Mouse (Mus musculus): ENCODE measurements around the gene Fmnl2.
A peak's percentile ranks its signal among the peaks of the same experiment; 100 is the strongest.

The Fmnl2 gene

DNA sequence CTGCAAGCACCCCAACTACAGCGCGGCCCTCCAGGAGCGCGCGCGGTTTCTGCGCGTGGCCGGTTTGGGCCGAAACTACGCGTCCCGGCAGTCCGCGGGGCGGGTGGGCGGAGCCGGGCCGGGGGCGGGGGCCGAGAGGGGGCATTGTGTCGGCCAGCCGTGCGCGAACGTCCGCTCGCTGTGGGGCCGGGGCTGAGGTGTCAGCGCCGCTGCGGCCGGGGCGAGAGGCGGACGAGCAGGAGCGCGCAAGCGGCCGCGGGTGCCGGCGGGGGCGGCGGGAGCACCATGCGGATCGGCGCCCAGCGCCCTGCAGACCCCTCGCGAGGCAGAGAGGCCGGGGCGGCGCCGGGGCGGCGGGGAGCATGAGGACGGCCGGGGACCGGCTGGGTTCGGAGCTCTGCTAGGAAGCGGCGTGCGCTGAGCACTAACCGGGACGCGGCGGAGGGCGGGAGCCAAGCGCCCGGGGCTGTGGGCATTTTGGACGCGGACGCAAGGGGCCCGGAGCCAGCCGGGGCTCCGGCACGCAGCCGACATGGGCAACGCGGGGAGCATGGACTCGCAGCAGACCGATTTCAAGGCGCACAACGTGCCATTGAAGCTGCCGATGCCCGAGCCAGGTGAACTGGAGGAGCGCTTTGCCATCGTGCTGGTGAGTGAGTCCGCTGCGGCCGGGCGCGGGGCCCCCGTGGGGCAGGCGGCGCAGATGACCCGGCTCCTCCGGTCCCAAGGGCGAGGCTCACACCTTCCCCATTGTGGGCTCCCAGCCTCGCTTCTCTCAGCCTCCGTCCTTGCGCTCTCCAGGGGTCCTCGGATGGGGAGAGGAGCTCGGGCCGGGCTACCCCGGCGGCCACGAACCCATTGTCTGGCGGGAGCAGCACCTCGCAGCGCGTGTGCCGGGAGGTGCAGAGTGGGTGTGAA lies at the start of gene Fmnl2:
TSS of gene Fmnl2 (plus strand) at position 250 of the 918 bp plus-strand sequence.
- peak; percentile 85 for DNase-seq

DNA sequence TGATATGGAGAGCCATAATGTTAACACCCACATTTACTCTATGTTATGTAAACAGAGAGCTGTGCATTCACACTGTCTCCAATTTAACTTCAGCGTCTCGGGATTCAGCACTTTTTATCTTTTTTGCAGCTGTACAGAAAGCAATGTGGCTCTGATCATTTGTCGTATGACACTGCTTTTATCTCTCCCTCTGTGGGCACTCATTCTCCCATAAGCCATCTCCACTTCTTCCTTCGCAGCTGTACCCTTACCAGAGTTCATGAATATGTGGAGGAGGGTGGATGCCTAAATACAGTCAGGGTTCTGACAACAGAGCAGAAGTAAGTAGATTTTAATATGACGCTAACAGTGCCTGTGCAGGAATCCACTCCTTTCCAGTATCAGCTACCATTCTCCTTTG lies 47.7 kb upstream of the Fmnl2 start:
- no peak for DNase-seq

GRCm38 (mm10) chr2:52811691-52812090 lies 46.0 kb upstream of the Fmnl2 start:
- DNase-seq = peak; percentile 7

DNA sequence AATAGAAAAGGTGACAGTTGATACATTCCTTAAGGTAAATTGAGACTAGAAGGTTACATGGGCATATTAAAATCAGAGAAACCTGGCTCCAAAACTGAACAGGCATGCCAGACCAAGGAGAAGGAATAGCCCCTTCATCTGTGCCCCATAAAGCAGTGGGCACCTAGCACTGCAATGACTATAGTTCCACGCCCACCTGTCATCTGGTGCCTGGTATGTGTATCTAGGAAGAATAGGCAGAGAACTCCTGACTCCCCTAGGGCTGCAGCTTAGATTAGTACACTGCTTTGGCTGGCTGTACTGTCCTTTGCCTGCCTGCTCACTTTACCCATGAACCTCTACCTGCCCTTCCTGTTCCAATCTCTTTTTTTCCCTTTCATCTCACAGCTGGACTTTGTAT lies 40.3 kb upstream of the Fmnl2 start:
- peak; percentile 9 for DNase-seq

- peak; percentile 8 for DNase-seq
Observed at GRCm38 (mm10) chr2:52818944-52819343, 38.7 kb upstream of the Fmnl2 start.

DNA sequence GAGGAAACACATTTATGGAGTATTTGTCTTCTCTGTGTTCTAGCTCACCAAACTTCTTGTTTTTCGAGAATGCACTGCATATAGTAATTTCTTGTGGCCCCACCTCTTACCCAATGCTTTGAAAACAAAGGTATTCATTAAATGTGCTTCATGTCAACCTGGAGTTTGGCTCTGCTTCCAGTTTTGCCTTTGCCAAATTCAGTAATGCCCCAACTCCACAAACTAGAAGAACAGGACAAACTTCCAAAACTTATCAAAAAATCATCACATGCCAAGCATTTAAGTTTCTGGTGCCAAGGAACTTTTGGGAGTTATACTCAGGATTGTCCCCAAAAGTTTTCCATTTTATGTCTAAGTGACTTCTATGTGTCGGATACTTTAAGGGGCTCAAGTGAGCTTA lies 35.4 kb upstream of the Fmnl2 start:
- no peak for DNase-seq

GRCm38 (mm10) chr2:52828077-52828476 lies 29.6 kb upstream of the Fmnl2 start:
- DNase-seq = no peak

DNA sequence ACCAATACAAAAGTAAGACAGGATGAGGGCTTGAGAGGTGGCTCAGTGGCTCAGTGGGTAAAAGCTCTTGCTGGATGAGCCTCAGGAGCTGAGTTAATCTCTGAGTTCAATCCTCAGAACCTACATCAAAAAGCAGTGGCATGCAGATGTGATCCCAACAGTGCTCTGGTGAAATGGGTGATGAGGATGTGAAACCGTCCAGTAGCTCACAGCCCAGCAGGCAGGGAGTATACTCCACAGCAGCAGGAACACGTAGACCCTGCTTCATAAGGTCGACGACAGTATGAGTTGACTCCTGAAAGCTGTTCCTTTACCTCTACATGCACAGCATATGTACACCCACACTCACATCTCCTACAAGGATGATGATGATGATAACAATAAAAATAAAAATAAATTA lies 27.1 kb upstream of the Fmnl2 start:
- no peak for DNase-seq

GRCm38 (mm10) chr2:52831585-52831984 lies 26.1 kb upstream of the Fmnl2 start:
- no peak for DNase-seq

- no peak for DNase-seq
Observed at GRCm38 (mm10) chr2:52835726-52836125, 21.9 kb upstream of the Fmnl2 start.

DNA sequence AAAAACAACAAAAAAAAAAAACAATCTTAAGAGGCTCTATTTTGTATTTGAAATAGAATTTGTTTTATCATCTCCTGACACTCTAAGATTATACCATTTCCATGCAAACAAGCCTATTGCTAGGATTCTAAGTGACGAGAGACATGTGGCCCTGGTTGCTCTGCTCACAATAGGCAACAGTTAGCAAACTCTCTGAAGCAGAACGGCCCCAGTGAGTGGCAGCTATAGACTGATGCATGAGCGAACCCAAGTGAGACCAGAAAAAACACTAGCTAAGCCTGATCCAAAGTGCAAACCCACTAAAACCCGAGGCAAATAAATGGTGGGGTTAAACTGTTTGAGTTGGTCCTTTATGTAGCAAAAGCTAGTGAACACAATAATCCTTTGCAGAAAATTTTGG lies 18.6 kb upstream of the Fmnl2 start:
- DNase-seq = no peak

DNA sequence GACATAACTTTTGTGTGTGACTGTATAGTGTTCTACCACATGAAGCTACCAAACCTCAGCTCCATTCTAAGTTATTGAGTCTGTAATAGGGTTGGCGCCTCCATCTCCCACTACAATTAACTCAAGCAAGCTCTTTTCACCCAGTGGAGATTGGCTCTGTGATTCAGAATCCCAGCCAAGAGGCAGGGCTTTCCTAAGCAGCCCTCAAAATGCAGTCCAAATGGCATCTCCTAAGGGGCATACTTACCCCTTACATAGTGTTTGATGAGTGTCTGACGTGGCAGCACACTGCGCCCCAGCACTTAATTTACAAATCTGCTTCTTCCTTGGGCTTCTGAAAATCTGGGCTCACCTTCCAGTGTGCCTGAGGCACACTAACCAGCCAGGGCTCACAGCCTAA lies 17.8 kb upstream of the Fmnl2 start:
- no peak for DNase-seq

DNA sequence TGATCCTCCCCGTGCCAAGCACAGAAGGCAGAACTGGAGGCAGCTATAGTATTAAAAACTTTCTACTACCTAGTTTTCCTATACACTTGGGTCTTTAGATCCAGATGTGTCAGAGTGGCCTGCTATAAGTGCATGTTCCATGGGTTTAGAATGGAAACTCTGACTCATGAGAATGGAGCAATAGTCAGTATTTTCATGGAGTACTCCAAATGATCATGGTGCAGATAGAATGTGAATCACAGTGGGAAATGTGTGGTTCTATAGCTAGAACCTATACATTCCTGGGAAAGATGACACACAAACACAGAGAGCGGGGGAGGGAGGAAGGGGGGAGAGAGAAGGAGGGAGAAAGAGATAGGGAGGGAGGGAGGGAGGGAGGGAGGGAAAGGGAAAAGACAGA lies 13.8 kb upstream of the Fmnl2 start:
- no peak for DNase-seq

DNA sequence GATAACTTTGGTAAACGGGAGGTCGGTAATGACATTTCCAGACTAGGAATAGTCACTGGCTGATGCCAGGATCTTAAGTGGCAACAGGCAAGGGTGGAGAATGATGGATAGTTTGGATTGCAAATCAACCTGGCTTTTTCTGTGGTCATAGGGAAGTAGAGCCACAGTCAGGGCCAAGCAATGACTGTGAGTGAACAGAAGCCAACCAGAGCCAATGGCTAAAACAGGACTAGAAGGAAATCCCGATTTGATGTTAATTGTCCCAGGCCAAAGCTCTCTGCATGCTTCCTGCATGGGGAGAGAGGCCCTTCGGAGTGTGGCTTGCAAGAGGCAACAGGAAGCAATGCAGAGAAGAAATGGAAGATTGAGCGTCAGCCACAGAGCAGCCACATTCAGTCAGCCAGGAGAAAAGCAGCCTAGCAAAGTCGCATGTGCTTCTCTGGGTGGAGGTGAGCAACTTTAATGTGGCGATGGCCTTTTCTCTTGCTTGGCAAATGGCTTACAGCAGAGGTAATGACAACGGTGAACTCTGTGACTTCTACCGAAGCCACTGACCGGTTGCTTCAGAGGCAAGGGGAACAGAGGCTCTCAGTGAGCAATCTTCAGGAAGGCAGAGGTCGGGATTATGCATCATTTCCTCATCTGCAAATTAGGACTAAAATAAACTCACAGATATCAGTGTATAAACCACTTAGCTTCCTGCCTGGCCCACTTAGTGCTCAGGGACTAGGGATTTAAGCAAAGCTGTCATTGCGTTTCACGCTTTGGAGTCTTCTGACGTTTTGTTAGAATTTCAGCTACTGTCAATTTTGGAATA lies 12.5 kb upstream of the Fmnl2 start:
- no peak for DNase-seq

- no peak for DNase-seq
Observed at GRCm38 (mm10) chr2:52846506-52846905, 11.2 kb upstream of the Fmnl2 start.

- DNase-seq = no peak
Observed at GRCm38 (mm10) chr2:52849092-52849491, 8.6 kb upstream of the Fmnl2 start.

GRCm38 (mm10) chr2:52858529-52859465 lies 1.1 kb downstream of the Fmnl2 start:
- peak; percentile 56 for DNase-seq

GRCm38 (mm10) chr2:52859466-52859840 lies 1.8 kb downstream of the Fmnl2 start:
- DNase-seq = no peak

DNA sequence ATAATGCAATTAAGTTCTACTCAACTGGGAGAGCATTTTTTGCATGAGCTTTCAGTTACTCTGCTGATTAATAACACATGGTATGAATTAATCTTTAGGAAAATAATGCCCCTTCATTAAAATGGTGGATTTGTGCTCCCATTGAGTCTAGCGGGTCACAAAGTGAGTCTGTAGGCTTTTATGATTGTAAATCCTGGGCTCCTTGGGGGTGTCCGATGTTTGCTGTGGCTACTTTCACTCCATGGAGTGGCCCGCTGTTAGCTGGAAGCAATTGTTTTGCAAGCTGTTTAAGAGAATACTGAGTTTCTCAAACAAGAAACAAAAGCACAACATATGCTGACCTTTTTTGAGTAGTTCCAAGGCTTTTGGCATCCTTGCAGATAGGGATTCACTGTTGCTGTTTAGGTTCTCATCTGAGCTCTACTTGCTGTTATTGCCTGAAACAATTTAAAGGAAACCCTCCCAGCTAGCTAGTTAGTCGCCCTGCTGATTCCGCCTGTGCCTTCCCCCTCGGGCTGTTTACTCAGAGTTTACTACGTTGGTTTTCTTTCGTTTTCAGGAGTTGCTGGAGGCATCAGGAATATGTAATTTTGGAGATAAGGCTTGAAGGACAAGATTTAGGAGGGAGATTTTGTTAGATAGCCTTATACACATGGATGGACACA lies 2.6 kb downstream of the Fmnl2 start:
- DNase-seq = no peak

DNA sequence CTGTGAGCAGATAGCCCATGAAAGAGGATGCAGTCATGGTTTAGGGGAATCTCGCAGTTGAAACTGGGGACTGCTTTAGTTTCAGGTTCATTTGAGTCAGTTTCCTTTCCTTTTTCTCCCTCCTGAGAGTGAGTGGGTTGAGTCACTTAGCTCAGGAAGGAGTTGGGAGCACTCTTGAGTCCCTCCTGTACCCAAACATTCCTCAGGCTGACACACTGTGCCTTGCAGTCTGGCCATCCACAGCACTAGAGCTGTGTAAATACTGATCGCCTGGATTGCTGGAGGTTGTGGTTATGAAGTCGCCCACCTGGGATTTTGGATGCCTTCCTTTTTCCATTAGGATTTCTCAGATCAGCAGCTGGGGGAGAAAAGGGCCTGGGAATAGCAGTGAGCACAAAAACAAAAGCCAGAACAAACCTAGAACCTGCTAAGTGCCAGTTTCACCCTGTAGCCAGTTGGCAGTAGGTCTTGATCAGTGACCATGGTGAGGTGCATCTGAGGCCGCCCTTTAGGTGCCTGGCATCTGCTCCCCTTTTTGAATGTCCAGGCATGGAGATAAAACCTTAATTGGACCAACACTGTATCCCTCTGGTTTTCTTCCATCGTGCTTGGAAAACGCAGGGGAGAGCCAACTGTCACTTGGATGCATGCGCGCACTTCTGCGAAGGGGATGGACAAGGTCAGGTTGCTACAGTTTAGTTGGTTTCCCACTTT lies 4.5 kb downstream of the Fmnl2 start:
- DNase-seq = no peak

DNA sequence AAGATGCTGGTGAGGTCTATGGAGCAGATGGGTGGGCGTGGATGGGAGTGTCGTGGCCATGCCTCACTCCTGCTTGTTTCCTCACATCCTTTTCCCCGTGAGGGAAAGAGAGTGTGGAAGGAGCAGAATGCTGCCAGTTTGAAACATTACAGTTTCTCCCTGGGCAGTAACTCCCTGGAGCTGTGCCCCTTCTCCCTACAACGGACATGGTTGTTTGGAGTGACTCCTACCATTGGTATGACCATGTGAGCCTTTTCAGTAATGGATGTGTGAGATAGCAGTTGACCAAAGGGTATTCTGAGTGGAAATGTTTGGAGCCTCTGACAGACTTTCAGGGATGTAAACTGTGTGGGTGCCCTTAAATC lies 5.1 kb downstream of the Fmnl2 start:
- DNase-seq = no peak

- no peak for DNase-seq
Observed at GRCm38 (mm10) chr2:52864635-52865034, 7.0 kb downstream of the Fmnl2 start.

All from right cerebral cortex, postnatal 25 days (tissue).